Mouse (Mus musculus): ENCODE results near the gene Ube2l6. TPM values are rescaled to one million over a fixed set of nuclear protein-coding genes. Genes with fewer than 3 reads are reported as not detected.

Gene Ube2l6
- total RNA-seq (2023), result 10 to 100 TPM; 21.7 to 29.5 TPM

GRCm38 (mm10) chr2:84798493-84798921, at the start of gene Ube2l6:
TSS of gene Ube2l6 (plus strand) at chr2:84798828.

GRCm38 (mm10) chr2:84775241-84775640, 23.4 kb upstream of the Ube2l6 start, which contains the start of gene Serping1:
TSS of gene Serping1 (minus strand) at chr2:84775444.

GRCm38 (mm10) chr2:84822552-84822951, 23.9 kb downstream of the Ube2l6 start, which contains the start of gene Smtnl1:
TSS of gene Smtnl1 (minus strand) at chr2:84822652.

GRCm38 (mm10) chr2:84826488-84827282, 28.1 kb downstream of the Ube2l6 start, which contains the start of gene Timm10:
TSS of gene Timm10 (plus strand) at chr2:84826997.

GRCm38 (mm10) chr2:84838593-84838949, 39.9 kb downstream of the Ube2l6 start, which contains the start of gene Slc43a1:
TSS of gene Slc43a1 (plus strand) at chr2:84838850.

Other genes with a start within 250 kb of the Ube2l6 start
- 10 to 100 TPM; 13.6 to 20.2 TPM for gene Ctnnd1, start 148.1 kb upstream of the Ube2l6 start, total RNA-seq (2023)
- gene Btbd18, start 139.7 kb upstream of the Ube2l6 start, total RNA-seq (2023), result not detected
- gene Selenoh, start 128.1 kb upstream of the Ube2l6 start, total RNA-seq (2023), result 10 to 100 TPM; 33.9 to 48.3 TPM
- not detected for gene Gm28635, start 120.8 kb upstream of the Ube2l6 start, total RNA-seq (2023)
- gene Med19, start 120.4 kb upstream of the Ube2l6 start, total RNA-seq (2023), result 1 to 10 TPM; 8.7 to 9.4 TPM
- 10 to 100 TPM; 16.0 to 17.0 TPM for gene Tmx2, start 119.7 kb upstream of the Ube2l6 start, total RNA-seq (2023)
- gene Zdhhc5, start 83.6 kb upstream of the Ube2l6 start, total RNA-seq (2023), result 10 to 100 TPM; 39.0 TPM
- 10 to 100 TPM; 16.4 to 22.9 TPM for gene Clp1, start 71.5 kb upstream of the Ube2l6 start, total RNA-seq (2023)
- 1 to 10 TPM; 2.1 to 2.3 TPM for gene Ypel4, start 64.8 kb upstream of the Ube2l6 start, total RNA-seq (2023)
- gene Gm19426, start 55.2 kb upstream of the Ube2l6 start, total RNA-seq (2023), result not detected
- gene Serping1, start 23.4 kb upstream of the Ube2l6 start, total RNA-seq (2023), result under 1 TPM; 0.20 to 0.90 TPM
- gene Smtnl1, start 23.8 kb downstream of the Ube2l6 start, total RNA-seq (2023), result under 1 TPM in 1 of 2 experiments, not detected in 1; 0.35 TPM
- gene Timm10, start 28.2 kb downstream of the Ube2l6 start, total RNA-seq (2023), result 1 to 10 TPM; 5.6 to 7.0 TPM
- 10 to 100 TPM in 1 of 2 experiments, 1 to 10 TPM in 1; 6.7 to 11.0 TPM for gene Slc43a1, start 40.0 kb downstream of the Ube2l6 start, total RNA-seq (2023)
- gene Rtn4rl2, start 87.9 kb downstream of the Ube2l6 start, total RNA-seq (2023), result not detected
- 10 to 100 TPM; 38.7 to 54.8 TPM for gene Slc43a3, start 137.8 kb downstream of the Ube2l6 start, total RNA-seq (2023)
- 100 to 1,000 TPM; 120 to 419 TPM for gene Prg2, start 181.6 kb downstream of the Ube2l6 start, total RNA-seq (2023)
- gene Prg3, start 189.4 kb downstream of the Ube2l6 start, total RNA-seq (2023), result 10 to 100 TPM in 1 of 2 experiments, 1 to 10 TPM in 1; 6.6 to 27.0 TPM
- 100 to 1,000 TPM; 104 to 111 TPM for gene Ssrp1, start 238.4 kb downstream of the Ube2l6 start, total RNA-seq (2023)
- under 1 TPM; 0.37 to 0.38 TPM for gene P2rx3, start 238.6 kb downstream of the Ube2l6 start, total RNA-seq (2023)
- gene Tnks1bp1, start 249.2 kb downstream of the Ube2l6 start, total RNA-seq (2023), result 10 to 100 TPM in 1 of 2 experiments, 1 to 10 TPM in 1; 7.1 to 11.7 TPM